Mouse (Mus musculus) cerebellum, postnatal 10 days (tissue): Measurements from ENCODE around the gene Ttll11.

Experiments used
- DNase-seq, 2 experiments: peaks; one replicate each; pipeline ENCODE4 v3.0.0; 2021; ENCODE audit warnings: mixed read lengths in 2 of 2

Gene Ttll11

DNA sequence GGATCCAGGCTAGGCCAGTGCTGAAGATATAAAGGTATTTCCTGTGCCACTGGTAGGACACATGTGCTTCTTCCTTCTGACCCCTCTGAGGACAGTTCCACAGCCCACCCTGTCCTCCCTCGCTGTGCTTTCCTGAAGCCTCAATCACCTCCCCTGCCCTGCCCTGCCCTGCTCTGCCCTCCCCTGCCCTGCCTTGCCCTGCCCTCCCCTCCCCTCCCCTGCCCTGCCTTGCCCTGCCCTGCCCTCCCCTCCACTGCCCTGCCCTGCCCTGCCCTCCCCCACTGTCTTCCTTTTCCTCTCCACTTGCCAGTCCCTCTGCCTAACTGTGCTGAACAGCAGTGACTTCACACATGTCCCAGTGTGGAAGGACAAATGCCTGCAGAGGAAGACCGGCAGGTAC, 160.8 kb downstream of the Ttll11 start:
- no peak for DNase-seq

DNA sequence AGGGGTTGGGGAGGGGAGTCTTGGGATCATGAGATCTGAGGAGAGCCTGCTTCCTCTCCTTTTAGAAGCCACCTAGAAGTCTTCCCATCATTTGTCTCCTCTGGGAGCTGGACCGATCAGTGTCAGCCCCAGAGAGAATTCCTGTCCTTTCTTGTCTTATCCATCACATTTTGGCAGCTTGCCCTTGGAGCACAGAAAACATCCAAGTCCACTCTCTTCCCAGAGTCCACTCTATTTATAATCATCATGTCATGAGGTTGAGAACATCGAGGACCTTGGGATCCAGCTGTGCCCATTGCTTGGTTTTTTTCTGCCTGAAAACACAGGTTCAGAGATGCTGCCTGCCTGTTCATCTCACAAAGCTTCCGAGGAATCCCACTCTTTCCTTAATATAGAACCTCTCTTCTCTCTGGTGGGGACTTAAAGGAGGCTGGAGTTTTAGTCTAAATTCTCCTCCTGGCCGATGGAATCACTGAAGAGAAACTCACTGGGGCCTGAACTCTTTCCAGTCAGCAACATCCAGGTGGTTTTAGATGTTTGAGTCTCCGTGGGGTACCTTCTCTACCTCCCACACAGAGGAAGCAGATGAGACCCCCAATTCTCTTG, 163.6 kb downstream of the Ttll11 start:
- DNase-seq: peak; percentile 44 to 46

DNA sequence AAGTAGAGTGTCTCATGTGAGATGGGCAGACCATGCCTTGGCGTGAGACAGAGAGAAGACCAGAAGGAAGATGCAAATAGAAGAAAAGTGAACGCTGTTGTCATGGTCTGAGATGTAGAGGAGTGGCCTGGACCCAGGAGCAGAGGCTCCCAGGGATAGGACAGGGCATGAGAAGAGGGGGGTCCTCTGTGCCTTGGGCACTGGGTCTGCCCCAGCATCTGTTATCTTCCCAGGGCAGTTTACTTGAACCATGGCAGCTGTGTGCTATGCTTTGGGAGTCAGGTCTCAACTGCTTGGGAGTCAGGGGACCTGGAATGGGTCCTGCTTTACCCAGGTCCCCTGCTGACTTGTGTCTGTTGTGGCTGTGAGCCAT, 167.2 kb downstream of the Ttll11 start:
- DNase-seq: peak in 1 of 2 experiments; percentile 29

DNA sequence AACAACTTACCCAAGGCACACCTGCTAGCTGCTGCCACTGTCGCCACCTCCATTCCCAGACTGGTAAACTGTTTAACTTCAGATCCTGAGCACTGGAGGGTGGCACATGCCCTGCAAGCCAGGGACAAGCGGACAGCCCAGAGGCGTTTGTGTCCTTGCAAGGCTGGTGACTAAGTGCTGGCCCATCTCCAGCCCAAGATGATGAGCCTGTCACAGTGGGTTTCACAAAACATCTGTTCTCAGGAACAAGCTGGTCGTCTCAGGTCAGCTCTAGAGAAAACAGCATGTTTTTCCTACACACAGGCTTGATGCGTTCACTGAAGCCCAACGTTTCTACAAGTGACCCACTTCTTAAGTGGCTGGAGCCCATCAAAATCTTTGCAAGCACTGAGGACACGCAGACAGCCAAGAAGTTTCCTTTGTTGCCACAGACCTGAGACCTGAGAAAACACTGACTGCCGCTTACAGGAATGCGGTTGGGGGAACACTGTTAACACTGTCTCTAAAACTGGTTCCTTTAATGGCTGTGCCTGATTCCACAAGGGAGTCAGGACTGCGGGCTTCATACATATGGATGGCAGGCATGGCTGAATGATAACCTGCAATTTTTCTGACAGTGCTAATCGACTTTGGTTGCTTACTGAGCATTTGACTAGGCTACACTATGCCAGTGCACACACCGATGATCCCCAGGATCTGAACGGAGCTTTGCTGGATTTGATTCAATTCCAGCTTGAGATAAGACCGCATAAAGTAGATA, 167.7 kb downstream of the Ttll11 start:
- DNase-seq: peak; percentile 50 to 60

DNA sequence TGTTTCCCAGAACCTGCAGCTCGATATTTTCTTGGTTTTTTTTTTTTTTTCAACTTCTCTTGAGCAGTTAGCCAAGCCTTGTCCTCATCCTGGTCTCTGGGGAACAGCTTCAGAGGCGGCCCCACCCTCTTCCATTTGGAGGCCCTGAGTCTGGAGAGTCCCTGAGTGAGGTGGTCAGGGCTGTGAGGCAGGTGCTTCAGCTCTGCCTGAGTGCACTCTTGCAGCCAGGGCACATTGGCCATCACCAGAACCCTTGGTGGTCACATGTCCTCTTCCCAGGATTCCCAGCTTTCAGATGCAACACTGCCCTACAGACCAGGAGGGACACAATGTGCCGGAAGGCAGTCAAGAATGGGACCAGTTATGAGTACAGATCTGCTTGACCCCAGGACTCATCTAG, 169.7 kb downstream of the Ttll11 start:
- DNase-seq: no peak

DNA sequence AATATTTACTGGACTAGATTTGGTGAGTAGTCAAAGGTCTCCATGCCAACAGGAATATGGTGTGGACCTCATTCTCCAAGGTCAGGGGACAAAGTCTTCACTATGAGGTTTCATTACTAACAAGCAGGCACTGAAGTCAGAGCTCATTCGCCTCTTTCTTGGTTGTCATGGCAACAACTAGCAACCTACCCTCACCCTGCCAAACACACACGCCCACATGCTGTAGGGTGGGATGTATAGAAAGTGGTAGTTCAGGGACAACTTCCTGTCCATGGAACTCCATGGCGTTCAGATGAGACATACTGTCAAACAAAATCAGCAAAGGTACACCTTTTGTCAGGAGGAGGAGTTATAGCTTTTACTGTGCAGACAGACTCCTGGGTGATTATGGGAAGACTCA, 170.6 kb downstream of the Ttll11 start:
- no peak for DNase-seq

DNA sequence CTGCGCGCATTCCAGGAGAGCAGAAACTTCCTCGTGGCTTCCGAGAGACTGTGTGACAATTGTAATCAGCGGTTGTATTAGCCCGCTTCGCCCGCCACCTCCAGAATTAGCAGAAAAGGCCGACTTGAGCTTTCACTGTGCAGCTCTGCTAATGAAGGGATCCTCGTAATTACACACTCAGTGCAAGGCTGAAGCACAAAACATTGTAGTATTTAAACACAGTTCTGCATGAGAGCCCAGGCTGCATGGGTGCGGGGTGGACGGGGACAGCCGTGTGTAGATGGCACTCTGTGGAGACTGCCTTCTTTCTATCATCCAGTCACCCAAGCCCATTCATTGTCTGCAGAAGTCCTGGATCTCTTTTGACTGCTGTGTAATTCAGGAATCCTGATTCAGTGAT, 173.8 kb downstream of the Ttll11 start:
- no peak for DNase-seq

DNA sequence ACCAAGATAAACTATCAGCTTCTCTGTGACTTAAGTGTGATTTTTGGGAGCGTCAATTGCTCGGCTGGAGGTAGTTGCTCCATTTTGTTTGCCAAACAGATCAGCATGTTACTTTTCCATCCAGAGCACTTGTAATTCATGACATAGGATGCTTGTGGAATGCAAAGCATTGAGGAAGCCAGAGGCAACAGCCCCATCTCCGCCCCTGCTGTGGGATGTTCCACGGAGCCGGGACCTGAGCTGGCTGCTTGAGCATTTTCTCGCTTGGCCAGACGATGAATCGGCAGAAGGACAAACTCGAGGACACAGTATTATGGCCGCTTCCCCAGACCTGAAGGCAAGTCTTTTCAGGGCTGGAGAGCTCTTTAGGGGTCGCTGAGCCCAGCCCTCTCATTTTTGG, 176.6 kb downstream of the Ttll11 start:
- peak; percentile 39 to 45 for DNase-seq

DNA sequence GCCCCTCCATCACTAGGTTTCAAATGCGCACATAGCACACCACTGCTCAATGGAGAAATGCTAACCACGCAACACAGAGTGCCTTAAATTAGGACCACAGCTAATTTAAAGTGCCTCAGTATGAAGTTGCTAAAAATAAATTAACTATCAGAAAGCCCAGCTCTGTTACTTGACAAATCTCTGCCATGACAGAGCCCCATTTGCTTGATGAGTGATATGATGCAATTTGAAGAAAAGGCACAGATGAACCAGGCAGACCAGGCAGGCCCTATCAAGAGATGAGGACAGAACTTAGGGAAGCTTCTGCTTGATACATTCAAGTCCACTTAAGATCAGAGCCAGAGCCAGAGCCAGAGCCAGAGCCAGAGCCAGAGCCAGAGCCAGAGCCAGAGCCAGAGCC, 178.0 kb downstream of the Ttll11 start:
- DNase-seq: no peak

DNA sequence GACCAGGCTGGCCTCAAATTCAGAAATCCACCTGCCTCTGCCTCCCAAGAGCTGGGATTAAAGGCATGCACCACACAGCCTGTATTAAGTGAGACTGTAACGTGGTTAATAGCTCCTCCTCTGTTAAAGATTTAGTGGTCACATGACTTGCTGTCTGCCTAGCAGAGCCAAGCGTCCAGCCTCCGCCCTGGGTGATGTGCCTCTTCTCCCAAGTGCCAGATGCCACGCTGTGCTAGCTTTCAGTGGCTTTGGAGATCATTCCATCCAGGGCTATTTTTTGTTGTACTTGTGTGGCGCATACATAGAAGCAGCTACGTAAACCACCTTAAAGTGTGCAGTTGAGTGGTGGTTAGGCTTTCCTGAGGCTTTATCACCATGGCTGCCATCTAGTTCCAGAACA, 180.6 kb downstream of the Ttll11 start:
- DNase-seq: peak; percentile 38 to 42

DNA sequence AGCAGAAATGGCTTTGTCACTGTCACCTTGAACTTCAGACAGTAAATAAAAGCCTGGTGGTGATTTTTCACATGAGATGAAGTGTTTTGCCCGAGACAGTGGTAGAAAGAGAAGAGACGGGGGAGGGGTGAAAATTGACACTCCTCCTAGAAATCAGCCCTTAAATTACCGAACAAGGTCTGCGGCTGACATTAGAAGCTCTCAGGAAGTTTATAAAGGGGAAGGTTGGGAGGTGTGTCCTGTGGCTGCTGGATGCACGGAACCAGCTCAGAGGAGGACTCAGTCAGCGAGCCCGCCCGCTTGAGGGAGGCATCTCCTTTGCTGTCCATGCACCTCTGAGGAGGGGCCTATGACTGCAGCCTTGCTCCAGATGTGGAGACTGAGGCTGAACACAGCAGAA, 181.7 kb downstream of the Ttll11 start:
- DNase-seq: no peak

DNA sequence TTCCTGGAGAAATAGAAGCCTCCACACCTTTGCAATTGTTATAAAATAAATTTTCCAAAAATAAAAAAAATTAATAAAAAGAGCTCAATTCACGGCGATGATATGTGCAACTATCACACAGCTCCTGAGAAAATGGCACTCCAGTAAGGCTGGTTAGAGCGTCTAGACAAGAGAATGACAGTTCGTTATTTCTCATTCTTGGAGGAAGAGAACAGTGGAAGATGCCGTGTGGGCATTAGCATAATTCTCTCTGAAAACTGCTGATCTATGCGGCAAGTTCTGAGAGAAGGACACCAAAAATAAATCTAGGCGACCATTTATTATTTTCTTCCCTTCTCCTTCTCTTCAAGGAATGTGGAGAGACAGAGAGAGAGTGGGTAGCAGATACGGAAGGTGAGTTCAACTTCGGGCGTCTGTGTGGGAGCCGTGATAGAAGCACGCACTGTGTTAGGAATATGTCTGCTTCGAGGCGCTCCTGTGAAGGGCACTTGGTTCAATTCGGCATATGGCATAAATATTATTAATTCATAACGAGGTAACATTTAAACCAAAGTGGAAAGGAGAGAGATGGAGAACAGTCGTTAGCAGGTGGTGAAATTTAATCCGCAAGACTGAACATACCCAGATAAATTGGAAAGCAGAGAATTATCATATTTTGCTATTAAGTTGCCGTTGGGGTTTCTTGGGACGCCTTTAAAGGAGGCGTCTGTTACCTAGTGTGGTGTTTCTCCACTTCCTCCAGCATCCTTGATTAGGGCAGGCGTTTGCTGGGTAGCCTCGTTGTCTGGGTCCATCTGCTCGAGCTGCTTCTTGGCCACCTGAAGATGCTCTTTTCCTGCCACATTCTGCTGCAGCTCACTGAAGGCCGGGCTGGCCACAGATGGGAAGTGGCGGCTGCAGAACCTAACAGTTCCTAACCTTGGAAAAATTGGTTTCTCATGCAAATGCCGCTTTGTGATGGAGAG, 190.1 kb downstream of the Ttll11 start:
- peak; percentile 69 to 73 for DNase-seq

DNA sequence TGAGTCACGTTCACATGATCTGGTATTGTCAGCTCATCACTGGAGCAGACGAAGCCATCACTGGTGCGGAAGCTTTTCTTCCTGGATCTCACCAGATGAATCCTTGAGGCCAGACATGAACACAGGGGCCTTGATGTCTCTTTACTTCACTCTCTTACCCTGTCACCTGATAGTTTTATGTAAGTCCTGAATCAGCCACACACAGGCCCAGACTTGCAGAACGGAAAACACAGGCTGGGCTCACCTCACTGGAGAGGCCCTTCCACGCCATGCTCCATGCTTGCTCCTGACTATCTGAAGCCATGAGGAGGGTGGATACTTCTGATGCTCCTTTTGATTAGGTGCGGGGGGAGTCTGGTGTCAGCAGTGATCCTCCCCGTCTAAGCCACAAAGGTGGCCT, 193.8 kb downstream of the Ttll11 start:
- DNase-seq: no peak

DNA sequence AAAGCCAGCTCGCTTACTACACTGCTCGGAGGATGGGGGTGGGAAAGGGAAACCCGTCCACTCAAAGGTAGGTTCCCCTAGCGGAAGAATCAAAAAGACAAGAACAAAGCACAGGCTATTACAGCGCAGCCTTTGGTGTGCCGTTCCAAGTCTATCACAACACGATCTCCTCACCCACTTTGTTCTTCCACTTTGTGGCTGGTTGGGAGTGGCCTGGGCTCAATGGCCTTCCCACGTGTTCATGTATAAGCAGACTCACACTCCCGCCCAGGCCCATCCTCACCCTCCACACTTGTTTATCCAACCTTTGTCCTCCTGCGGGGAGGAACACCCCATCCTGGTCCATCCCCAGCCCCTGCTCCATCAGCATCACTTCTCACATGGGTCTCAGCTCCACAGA, 196.3 kb downstream of the Ttll11 start:
- no peak for DNase-seq

DNA sequence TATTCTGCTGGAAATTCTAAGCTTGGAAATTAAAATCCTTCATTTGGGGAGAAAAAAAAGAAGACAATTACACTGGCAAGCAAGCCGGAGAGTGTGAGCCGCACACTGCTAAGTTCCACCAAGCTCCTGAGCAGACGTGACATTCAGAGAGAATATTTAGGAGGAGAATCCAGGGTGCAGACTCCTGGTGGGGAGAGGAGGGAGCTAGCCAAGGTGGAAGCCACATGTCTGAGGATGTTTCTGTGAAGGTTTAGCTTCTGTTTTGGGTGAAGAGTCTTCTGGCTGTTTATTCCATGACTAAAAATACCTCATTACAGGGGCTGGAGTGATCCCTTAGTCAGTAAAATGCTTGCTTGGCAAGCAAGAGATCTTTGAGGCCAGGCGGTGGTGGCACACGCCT, 200.4 kb downstream of the Ttll11 start:
- DNase-seq: no peak

DNA sequence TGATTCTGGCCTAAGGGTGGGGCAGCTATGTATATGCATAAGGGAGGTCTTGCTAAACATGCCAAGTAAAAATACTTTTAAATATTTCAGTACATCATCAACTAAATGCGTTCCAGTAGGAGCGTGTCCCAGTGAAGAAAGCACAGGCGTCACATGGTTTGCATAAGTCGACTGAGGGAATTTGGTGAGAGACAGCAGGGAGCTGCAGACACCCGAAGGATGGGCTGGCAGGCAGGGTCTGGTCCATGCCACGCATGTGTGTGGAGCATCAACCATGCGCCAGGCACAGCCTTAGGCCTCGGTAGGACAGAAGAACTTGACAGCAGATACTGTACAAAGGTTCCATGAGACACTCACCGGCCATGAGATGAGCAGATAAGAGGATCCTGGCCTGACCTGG, 202.8 kb downstream of the Ttll11 start:
- DNase-seq: no peak

DNA sequence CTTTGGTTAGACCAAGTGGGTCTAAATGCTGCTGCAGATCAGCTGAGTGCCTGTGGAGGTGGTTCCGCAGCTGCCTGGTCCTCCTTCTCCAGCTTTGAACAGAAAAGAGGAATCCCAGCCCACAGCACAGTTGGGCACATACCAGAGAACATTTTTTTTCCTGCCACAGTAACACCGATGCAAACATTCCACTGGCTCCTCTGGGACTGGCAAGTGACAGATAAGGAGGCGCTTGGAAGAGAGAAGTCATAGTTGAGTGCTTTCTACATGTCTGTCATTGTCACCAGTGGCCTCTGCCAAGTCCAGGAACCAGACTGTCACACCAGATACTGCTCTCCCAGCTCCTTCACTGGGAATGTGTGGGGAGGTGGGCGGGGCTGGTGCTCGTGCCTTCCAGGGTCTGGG, 204.1 kb downstream of the Ttll11 start:
- peak; percentile 38 to 44 for DNase-seq

DNA sequence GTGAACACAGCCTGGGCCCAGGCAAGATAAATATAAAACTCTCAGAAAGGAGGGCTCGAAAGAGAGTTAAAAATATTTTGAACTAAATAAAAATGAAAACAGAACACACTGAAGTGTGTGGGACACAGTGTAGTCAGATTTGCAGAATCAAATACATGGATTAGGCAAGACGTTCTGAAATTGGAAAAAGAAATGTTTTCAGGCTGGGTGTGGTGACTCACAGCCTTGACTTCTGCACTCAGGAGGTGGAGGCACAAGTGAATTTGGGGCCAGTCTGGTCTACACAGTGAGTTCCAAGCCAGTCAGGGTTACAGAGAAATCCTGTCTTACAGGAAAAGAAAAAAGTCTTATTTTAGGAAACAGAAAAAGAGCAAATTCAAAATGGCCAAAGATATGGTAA, 209.2 kb downstream of the Ttll11 start:
- DNase-seq: no peak

DNA sequence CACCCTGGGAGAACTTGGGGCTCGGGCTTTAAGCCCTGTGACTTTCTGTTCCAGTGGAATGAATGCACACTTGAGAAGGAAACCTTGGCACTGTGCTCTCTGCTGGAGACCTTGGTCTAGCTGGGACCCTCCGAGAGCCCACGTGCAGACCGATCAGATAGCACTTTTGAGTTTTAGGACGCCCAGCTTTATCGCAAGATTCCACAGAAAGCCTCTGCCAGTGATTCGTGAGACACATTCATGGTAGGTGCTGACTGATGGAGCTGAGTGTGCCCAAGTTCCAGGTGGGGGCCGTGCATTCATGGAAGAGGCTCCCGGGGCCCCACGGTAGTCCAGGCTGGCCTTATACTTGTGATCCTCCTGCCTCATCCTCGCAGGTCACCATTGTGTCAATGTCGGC, 210.3 kb downstream of the Ttll11 start:
- no peak for DNase-seq

DNA sequence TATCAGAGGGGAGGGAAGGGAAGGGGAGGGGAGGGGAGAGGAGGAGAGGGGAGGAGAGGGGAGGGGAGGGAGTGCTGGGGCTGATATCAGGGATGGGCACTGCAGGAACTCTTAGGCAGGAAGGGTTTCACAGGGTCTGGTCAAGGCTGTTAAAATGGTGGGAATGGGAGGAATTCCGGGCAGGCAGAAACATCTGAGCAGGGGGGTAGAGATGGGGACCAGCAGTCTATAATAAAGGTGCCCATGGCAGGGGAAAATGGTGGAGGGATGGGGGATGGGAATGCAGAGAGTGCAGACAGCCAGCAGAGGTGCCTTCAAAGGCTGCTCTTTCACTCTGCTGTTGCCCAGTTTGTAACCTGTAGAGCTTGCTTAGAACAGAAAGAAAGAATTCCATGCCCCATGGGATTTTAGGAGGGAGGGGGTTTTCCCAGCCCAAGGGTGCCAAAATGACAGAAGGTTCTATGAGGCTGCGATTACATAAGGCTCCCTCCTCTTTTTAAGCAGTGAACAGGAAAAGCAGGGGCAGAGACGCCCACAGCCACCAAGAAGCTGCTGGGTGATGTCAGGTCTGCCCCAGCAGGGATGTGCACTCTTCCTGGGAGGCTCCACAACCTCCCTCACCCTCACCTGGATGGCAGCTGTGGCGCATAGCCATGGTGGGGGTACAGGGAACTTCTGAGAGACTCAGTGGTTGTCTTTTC, 211.0 kb downstream of the Ttll11 start:
- no peak for DNase-seq

DNA sequence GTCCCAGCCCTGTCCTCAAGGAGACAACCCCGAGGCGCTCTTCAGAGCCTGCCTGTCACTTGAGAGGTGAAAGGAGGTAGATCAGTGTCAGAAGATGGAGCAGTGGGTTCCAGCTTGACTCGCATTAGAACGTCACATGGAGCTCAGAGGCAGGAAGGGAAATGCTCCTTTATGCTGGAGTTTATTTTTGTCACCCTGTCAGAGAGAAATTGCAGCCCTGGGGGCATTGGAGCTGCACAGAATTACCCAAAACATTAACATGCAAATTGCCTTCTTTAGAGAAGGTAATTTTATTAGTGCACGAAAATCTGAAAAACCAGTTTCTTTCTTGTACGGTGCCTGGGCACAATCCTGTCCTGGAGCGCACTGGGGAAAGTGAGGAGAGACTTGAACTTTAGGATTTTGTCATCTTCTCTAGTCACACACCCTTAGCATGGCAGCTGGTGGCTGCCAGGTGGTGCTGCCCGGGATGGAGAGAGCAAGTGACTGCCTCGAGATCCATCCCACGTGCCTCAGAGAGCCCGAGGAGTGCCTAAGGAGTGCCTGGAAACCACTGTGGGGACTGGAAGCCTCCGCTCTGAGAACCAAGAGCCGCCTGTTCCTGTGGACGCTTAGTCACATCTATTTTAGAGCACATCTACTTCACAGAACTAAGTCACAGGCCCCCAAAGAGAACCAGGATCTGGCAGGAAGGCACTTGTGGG, 211.7 kb downstream of the Ttll11 start:
- DNase-seq: peak in 1 of 2 experiments; percentile 35

DNA sequence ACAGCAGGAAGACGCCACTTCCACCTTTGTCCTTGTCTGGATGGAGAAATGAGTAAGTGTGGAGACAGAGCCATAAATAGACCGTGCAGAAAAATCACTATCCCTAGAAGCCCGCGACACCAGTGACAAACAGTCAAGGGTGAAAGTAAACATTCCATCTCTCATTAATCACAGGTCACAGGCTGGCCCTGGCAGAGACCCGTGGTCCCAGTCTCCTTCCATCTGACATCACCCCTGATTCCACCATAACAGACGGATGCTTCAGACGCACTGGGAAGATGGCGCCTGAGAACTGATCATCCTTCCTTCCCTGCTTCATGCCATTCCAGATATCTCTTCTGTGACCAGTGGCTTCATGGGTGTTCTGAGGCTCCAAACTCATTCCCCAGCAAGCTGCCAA, 215.4 kb downstream of the Ttll11 start:
- no peak for DNase-seq
